Mouse (Mus musculus) liver, embryonic 14.5 days (tissue): ENCODE data around the gene Cpne5. TPM values are rescaled to one million over a fixed set of nuclear protein-coding genes. Genes with fewer than 3 reads are reported as not detected.

Experiments
- ATAC-seq: fragments of 200-750 bp; cut with Nextera tagmentation; 2 replicates; pipeline ENCODE4 v1.8.0; 2017; ENCODE audit warnings: moderate number of reproducible peaks, mild to moderate bottlenecking, moderate library complexity; ENCODE audit not compliant: insufficient read depth
- DNase-seq, 3 experiments: peaks; one replicate each; pipeline ENCODE4 v3.0.0-alpha.2; 2012 to 2013; ENCODE audit warnings: low read depth in 3 of 3, low spot score in 3 of 3
- H3K27ac ChIP-seq: fragments of 300-500 bp; sonication (generic); 2 replicates; pipeline ENCODE4 v1.5.1; 2014; ENCODE audit warnings: moderate library complexity, mild to moderate bottlenecking, control low read depth, inconsistent platforms
- H3K27me3 ChIP-seq: fragments of 300-500 bp; sonication (generic); 2 replicates; pipeline ENCODE4 v1.6.1; 2014; ENCODE audit warnings: mild to moderate bottlenecking, low read length, moderate library complexity; ENCODE audit not compliant: control insufficient read depth, insufficient read depth
- H3K36me3 ChIP-seq: fragments of 300-500 bp; sonication (generic); replicated peaks from 2 replicates; pipeline ENCODE4 v1.6.1; 2014; ENCODE audit warnings: low read depth; ENCODE audit not compliant: control insufficient read depth, insufficient read depth
- H3K4me1 ChIP-seq, 2 experiments: fragments of 200-500 bp in 1 of 2; fragments of 300-500 bp in 1 of 2; sonication (generic) in 1 of 2; replicated peaks; 2 replicates each; pipeline ENCODE4 v1.6.1; 2012 to 2014; ENCODE audit warnings: antibody characterized with exemption in 1 of 2, inconsistent platforms in 1 of 2, low read length in 1 of 2; ENCODE audit not compliant: control insufficient read depth in 2 of 2, insufficient read depth in 2 of 2
- H3K4me2 ChIP-seq: fragments of 300-500 bp; sonication (generic); 2 replicates; pipeline ENCODE4 v1.6.1; 2014; ENCODE audit warnings: low read depth, mild to moderate bottlenecking, control low read depth, moderate library complexity
- H3K4me3 ChIP-seq, 2 experiments: fragments of 200-500 bp in 1 of 2; fragments of 300-500 bp in 1 of 2; sonication (generic) in 1 of 2; 2 replicates each; pipeline ENCODE4 v1.5.1; 2012 to 2014; ENCODE audit warnings: low read depth in 2 of 2, low read length in 2 of 2, mild to moderate bottlenecking in 2 of 2, control low read depth in 1 of 2, inconsistent platforms in 1 of 2, moderate library complexity in 1 of 2; ENCODE audit not compliant: insufficient read depth in 1 of 2
- H3K9ac ChIP-seq: fragments of 300-500 bp; sonication (generic); replicated peaks from 2 replicates; pipeline ENCODE4 v1.6.1; 2014; ENCODE audit warnings: mild to moderate bottlenecking, control low read depth, moderate library complexity
- H3K9me3 ChIP-seq: fragments of 300-500 bp; sonication (generic); 2 replicates; pipeline ENCODE4 v1.6.1; 2016; ENCODE audit warnings: low read length, mixed read lengths; ENCODE audit not compliant: control insufficient read depth
- CTCF ChIP-seq: IDR thresholded peaks from 2 replicates; pipeline ENCODE4 v1.5.1; 2016; ENCODE audit warnings: antibody characterized with exemption, low read depth, control low read depth
- EP300 ChIP-seq: IDR thresholded peaks from 2 replicates; pipeline ENCODE4 v1.6.1; 2016; ENCODE audit warnings: antibody characterized with exemption, low read depth
- WGBS: fragments of 180-500 bp; shearing (Covaris S2); extraction: QIAGEN DNeasy Blood & Tissue Kit; methylation state at CpG from one replicate; pipeline ENCODE4 v1.1.7; 2014; ENCODE audit not compliant: insufficient replicate concordance; 5-methylcytosine and 5-hydroxymethylcytosine counted together
- polyA plus RNA-seq, 2 experiments: library from polyadenylated mRNA; depleted of rRNA in 1 of 2; stranded (reverse) in 1 of 2; unstranded in 1 of 2; fragments of >200 nt; fragmentation: Nextera tagmentation in 1 of 2; extraction: Ambion mirVana in 1 of 2; gene quantifications; 2 replicates each; pipeline versions ENCODE4 v1.2.1 to v1.2.3; 2012 to 2014

The Cpne5 gene
- polyA plus RNA-seq, 2 experiments: 0.06 to 0.28 TPM

DNA sequence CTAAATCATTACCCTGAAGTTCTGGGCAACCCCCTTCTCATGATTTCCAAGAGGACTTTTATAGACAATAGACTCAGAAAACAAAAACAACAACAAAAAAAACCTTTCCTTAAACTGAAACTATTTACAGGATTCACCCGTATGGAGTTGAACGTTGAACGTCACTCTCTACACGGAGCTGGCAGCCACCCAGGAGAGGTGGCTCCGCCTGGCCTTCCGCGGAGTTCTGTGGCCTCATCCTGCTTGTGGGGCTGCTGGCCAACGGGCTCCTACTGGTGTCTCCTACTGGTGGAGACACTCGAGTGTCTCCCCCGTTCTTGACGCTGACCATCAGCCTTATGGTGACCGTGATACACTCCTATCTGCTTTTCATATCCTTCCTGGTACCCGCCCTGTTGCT is 83.7 kb downstream of the Cpne5 start:
- no peak overlapping the region for H3K4me3 ChIP-seq
- 43% methylated on average over 13 of the region's 13 CpGs for WGBS
- no peak overlapping the region for H3K4me2 ChIP-seq
- no peak overlapping the region for H3K9ac ChIP-seq
- H3K27ac ChIP-seq: no peak overlapping the region
- no peak for DNase-seq
- ATAC-seq: no peak
- H3K4me1 ChIP-seq: no peaks in the 10 kb centered on the region
- no peaks in the 10 kb centered on the region for H3K9me3 ChIP-seq
- no peaks in the 10 kb centered on the region for H3K27me3 ChIP-seq
- TF ChIP-seq CTCF (no peak), EP300 (no peak)
- no peaks in the 10 kb centered on the region for H3K36me3 ChIP-seq

DNA sequence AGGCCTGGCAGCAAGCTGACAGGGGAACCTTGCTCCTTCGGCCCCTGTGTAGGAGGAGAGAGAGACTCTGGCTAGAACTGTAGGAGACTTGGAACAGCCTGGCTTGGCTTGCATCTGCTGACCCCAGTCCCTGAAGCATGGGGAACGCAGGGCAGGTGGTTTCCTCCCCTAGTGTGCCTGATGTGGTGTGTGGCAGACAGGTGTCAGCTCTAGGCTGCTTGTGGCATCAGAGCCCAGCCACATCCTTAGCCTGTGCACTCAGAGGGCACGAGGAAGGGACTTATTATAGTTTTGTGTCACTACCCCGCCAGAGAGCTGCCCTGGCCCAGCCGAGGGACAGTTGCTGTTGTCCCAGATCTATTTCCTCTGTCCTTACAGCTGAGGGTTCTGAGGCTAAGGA is 85.4 kb downstream of the Cpne5 start:
- no peaks in the 10 kb centered on the region for H3K27me3 ChIP-seq
- 46% methylated on average over 5 of the region's 5 CpGs for WGBS
- ATAC-seq (no peak), DNase-seq (no peak)
- H3K4me3 ChIP-seq: no peak overlapping the region
- no peak overlapping the region for H3K27ac ChIP-seq
- H3K36me3 ChIP-seq: no peaks in the 10 kb centered on the region
- H3K9ac ChIP-seq: no peak overlapping the region
- H3K4me2 ChIP-seq: no peak overlapping the region
- H3K9me3 ChIP-seq: no peaks in the 10 kb centered on the region
- no peaks in the 10 kb centered on the region for H3K4me1 ChIP-seq
- no peak for TF ChIP-seq EP300
- no peak for TF ChIP-seq CTCF

DNA sequence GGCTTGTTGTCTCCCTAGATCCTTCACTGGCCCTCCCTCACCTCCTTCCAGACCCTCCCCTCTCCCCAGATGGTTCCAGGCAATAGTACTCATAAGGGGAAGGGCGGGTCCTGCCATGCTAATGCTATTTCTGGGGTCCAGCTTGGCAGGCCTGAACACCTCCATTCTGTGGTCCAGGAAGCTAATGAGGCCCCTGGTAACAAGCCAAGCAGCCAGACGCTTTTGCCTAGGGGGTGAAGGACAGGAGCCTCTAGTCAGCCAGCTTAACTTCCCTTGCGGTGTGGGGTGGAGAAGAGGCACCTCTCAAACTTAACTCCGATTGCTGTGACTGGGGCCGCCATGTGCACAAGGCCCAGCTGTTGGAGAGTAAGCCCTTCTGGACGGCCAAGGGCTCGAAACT is 88.2 kb downstream of the Cpne5 start:
- 57% methylated on average over 7 of the region's 7 CpGs for WGBS
- no peak overlapping the region for H3K4me3 ChIP-seq
- H3K9ac ChIP-seq: no peak overlapping the region
- no peak overlapping the region for H3K27ac ChIP-seq
- TF ChIP-seq EP300: no peak
- TF ChIP-seq CTCF: no peak
- ATAC-seq: no peak
- no peak for DNase-seq
- H3K9me3 ChIP-seq: no peaks in the 10 kb centered on the region
- H3K27me3 ChIP-seq: no peaks in the 10 kb centered on the region
- no peaks in the 10 kb centered on the region for H3K4me1 ChIP-seq
- H3K36me3 ChIP-seq: no peaks in the 10 kb centered on the region
- H3K4me2 ChIP-seq: no peak overlapping the region

DNA sequence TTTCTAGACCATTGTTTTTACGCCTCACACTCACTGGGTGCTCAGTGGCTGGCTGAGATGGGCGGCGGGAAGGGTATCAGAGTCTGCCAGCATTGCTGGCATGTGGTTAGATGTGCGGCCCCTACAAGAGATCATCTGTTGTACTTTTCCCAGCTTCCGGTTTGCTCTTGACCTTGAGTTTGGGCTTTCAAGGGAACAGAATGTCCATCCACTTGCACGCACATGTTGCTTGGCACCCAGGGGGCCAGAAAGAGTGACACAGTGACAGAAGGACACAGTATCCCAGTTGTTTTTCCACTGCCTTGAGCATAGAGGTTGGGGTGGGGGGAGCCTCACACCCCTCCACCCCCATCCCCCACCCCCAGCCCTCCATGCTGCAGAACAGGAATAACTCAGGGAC is 90.2 kb downstream of the Cpne5 start:
- TF ChIP-seq EP300: no peak
- TF ChIP-seq CTCF: no peak
- H3K4me1 ChIP-seq: no peaks in the 10 kb centered on the region
- no peak overlapping the region for H3K27ac ChIP-seq
- H3K36me3 ChIP-seq: no peaks in the 10 kb centered on the region
- WGBS: 63% methylated on average over 6 of the region's 6 CpGs
- DNase-seq: no peak
- H3K9me3 ChIP-seq: no peaks in the 10 kb centered on the region
- no peak overlapping the region for H3K4me3 ChIP-seq
- no peak overlapping the region for H3K9ac ChIP-seq
- ATAC-seq: no peak
- no peak overlapping the region for H3K4me2 ChIP-seq
- no peaks in the 10 kb centered on the region for H3K27me3 ChIP-seq

DNA sequence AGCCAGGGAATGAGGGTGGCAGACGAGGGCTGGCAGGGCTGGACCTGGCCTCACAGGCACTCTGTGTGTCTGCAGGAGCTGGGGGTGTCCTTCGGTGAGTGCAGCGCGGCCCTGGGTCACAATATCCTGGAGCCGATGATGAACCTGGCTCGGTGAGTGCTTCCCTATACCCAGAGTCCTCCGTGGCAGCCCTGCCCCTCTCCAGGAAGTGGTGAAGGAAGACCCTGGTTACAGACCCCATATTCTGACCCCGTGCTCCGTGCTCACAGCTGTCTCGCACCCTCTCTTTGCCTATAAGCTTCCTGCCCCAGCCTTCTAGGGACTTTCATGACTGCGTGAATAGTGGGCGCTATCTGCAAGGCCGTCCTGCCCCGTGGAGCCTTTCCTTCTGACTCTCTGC is 90.7 kb downstream of the Cpne5 start:
- DNase-seq (no peak), ATAC-seq (no peak)
- Histone ChIP-seq H3K27me3 (no peaks in the 10 kb centered on the region), H3K4me1 (no peaks in the 10 kb centered on the region), H3K4me2 (no peak overlapping the region), H3K36me3 (no peaks in the 10 kb centered on the region), H3K9me3 (no peaks in the 10 kb centered on the region), H3K27ac (no peak overlapping the region), H3K9ac (no peak overlapping the region), H3K4me3 (no peak overlapping the region)
- TF ChIP-seq CTCF: no peak
- no peak for TF ChIP-seq EP300
- 60% methylated on average over 14 of the region's 14 CpGs for WGBS

DNA sequence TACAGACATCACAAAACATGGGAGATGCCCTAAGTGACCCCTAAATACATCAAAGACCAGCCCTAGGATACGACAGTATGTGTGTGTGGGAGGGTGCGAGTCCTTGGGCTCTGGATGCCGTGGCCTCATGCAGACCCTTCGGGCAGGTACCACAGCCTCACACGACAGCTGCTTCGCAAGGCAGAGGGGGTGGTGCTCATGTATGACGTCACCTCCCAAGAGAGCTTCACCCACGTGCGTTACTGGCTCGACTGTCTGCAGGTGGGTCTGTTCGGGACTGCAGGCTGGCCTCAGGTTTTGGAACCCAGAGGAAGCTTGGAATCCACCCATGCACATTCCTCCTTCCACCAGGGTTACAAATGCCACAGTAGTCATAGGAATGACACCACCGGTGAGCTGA is 92.9 kb downstream of the Cpne5 start:
- Histone ChIP-seq H3K9ac (no peak overlapping the region), H3K9me3 (no peaks in the 10 kb centered on the region), H3K27ac (no peak overlapping the region), H3K4me2 (no peak overlapping the region), H3K36me3 (no peaks in the 10 kb centered on the region), H3K4me3 (no peak overlapping the region), H3K27me3 (no peaks in the 10 kb centered on the region), H3K4me1 (no peaks in the 10 kb centered on the region)
- ATAC-seq (no peak), DNase-seq (no peak)
- WGBS: 67% methylated on average over 12 of the region's 12 CpGs
- TF ChIP-seq CTCF (no peak), EP300 (no peak)
